Mouse (Mus musculus) embryonic fibroblast, embryonic 13.5 days (primary cell): ENCODE data around the gene Gan.

Experiments
- CTCF ChIP-seq: IDR thresholded peaks from 2 replicates; pipeline ENCODE4 v1.5.1; 2011; ENCODE audit warnings: mild to moderate bottlenecking, control low read depth, low read length, moderate library complexity, borderline replicate concordance; ENCODE audit not compliant: insufficient read depth
- POLR2A ChIP-seq: IDR thresholded peaks from 2 replicates; pipeline ENCODE4 v1.6.1; 2011; ENCODE audit warnings: low read depth, mild to moderate bottlenecking, control low read depth, low read length, moderate library complexity

GRCm38 (mm10) chr8:117222396-117222795 lies 64.5 kb downstream of the Gan start:
- no peak for TF ChIP-seq CTCF
- TF ChIP-seq POLR2A, result no peak
